Mouse (Mus musculus): ENCODE measurements around the gene Amfr.

- TF ChIP-seq CTCF (IDR thresholded peaks at IDR 0.05; ENCODE audit: low read depth, low read length) = no peak
- no peak for TF ChIP-seq POLR2A (IDR thresholded peaks at IDR 0.05; ENCODE audit: borderline replicate concordance, low read depth, low read length)
Observed at GRCm38 (mm10) chr8:93972971-93973734, 39.5 kb downstream of the Amfr start.
